Mouse (Mus musculus) splenic B cell, adult 2 months (primary cell): ENCODE measurements around the gene Rapgef2.

Source experiments
- DNase-seq: peaks from one replicate; pipeline ENCODE4 v3.0.0-alpha.2; 2011; ENCODE audit warnings: low read depth, low spot score
- H3K27me3 ChIP-seq: 2 replicates; pipeline ENCODE4 v1.6.1; 2012; ENCODE audit warnings: mild to moderate bottlenecking, low read length, moderate library complexity, mixed read lengths; ENCODE audit not compliant: control insufficient read depth, poor library complexity, insufficient read depth, severe bottlenecking
- H3K36me3 ChIP-seq: 2 replicates; pipeline ENCODE4 v1.6.1; 2012; ENCODE audit warnings: mild to moderate bottlenecking, low read length, moderate library complexity, mixed read lengths; ENCODE audit not compliant: control insufficient read depth, poor library complexity, insufficient read depth, severe bottlenecking

The Rapgef2 gene

GRCm38 (mm10) chr3:79286376-79287107, at the start of gene Rapgef2:
Gene Rapgef2, minus strand, starts transcription at chr3:79286517.
- Histone ChIP-seq H3K36me3 (no peaks in the 10 kb centered on the region), H3K27me3 (no peaks in the 10 kb centered on the region; the same call in 1 of the 2 replicates)
- peak; percentile 52 for DNase-seq

- Histone ChIP-seq H3K36me3 (no peaks in the 10 kb centered on the region), H3K27me3 (no peaks in the 10 kb centered on the region)
- DNase-seq: no peak
These were observed 47.4 kb upstream of the Rapgef2 start for GRCm38 (mm10) chr3:79333643-79334200.

DNA sequence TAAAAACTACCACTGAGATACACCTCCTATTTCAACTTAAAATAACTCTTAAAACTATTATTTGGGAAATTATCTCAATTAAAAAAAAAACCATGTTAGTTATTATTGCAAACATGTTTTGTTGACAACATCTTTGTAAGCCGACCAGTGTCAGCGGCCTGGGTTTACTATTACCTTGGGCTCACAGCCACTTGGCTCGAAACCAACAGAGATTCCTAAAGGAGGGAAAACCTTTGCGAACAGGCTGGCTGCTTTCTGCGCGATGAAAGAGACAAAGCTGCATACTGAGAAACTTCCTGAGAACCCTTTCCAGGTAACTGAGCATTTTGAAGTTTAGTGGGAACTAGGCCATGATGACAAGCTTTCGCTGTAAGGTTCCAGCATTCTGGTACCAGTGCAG, 46.7 kb upstream of the Rapgef2 start:
- DNase-seq: no peak
- H3K36me3 ChIP-seq: no peaks in the 10 kb centered on the region
- H3K27me3 ChIP-seq: no peaks in the 10 kb centered on the region

GRCm38 (mm10) chr3:79329691-79330315, 43.5 kb upstream of the Rapgef2 start:
- Histone ChIP-seq H3K27me3 (no peaks in the 10 kb centered on the region), H3K36me3 (no peaks in the 10 kb centered on the region)
- DNase-seq: no peak

- Histone ChIP-seq H3K36me3 (no peaks in the 10 kb centered on the region), H3K27me3 (no peaks in the 10 kb centered on the region)
- no peak for DNase-seq
These were observed 38.6 kb upstream of the Rapgef2 start for GRCm38 (mm10) chr3:79324697-79325526.

DNA sequence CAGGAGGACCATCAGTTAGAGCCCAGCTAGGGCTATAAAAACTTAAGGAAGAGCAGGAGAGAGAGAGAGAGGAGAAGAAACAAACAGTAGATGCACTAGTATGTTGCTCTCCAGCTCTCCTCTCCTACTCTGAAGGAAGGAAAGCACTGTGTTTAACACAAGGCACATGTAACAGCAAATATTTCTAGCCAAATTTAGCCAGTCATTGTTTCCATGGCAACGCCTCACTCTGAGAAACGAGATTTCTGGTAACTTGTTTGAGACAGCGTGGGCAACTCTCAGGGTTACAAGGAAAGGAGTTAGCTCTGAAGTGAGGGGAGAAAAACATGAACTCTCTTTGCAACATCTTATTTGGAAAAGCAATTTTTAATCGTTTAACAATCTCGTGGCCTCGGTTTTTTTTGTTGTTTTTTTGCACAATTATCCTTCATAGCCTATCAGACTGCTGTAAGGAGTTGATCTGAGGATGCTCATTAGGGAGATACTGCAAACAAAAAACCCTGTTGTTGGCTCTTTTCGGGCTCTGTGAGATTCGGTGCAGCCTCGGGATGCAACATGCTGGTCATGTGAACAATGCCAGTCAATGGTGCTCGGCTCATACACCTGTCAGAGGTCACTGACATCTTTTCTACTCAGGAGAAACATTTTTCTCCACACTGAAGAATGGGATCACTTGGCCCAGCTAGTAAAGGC, 27.8 kb upstream of the Rapgef2 start:
- H3K36me3 ChIP-seq: no peaks in the 10 kb centered on the region
- H3K27me3 ChIP-seq: no peaks in the 10 kb centered on the region
- no peak for DNase-seq

- Histone ChIP-seq H3K27me3 (no peaks in the 10 kb centered on the region), H3K36me3 (no peaks in the 10 kb centered on the region)
- no peak for DNase-seq
These were observed 25.6 kb upstream of the Rapgef2 start for GRCm38 (mm10) chr3:79311895-79312294.

GRCm38 (mm10) chr3:79310184-79310583, 23.9 kb upstream of the Rapgef2 start:
- DNase-seq: no peak
- Histone ChIP-seq H3K36me3 (no peaks in the 10 kb centered on the region), H3K27me3 (no peaks in the 10 kb centered on the region)

- no peaks in the 10 kb centered on the region for H3K36me3 ChIP-seq
- DNase-seq: no peak
- H3K27me3 ChIP-seq: no peaks in the 10 kb centered on the region
These were observed 22.3 kb upstream of the Rapgef2 start for GRCm38 (mm10) chr3:79308605-79309004.

- no peaks in the 10 kb centered on the region for H3K36me3 ChIP-seq
- DNase-seq: no peak
These were observed 13.1 kb upstream of the Rapgef2 start for GRCm38 (mm10) chr3:79299401-79299800.

GRCm38 (mm10) chr3:79297281-79297680, 11.0 kb upstream of the Rapgef2 start:
- no peaks in the 10 kb centered on the region for H3K27me3 ChIP-seq
- DNase-seq: no peak
- no peaks in the 10 kb centered on the region for H3K36me3 ChIP-seq

More at GRCm38 (mm10) chr3:79299401-79299800, 13.1 kb upstream of the Rapgef2 start:
- H3K27me3 ChIP-seq: peaks cover 1% of the 10 kb centered on the region; the same call in 1 of the 2 replicates

- H3K36me3 ChIP-seq: no peaks in the 10 kb centered on the region
- no peaks in the 10 kb centered on the region for H3K27me3 ChIP-seq
- DNase-seq: no peak
These were observed 10.3 kb upstream of the Rapgef2 start for GRCm38 (mm10) chr3:79296586-79296985.

GRCm38 (mm10) chr3:79296049-79296448, 9.7 kb upstream of the Rapgef2 start:
- no peaks in the 10 kb centered on the region for H3K36me3 ChIP-seq
- no peaks in the 10 kb centered on the region for H3K27me3 ChIP-seq
- DNase-seq: no peak

DNA sequence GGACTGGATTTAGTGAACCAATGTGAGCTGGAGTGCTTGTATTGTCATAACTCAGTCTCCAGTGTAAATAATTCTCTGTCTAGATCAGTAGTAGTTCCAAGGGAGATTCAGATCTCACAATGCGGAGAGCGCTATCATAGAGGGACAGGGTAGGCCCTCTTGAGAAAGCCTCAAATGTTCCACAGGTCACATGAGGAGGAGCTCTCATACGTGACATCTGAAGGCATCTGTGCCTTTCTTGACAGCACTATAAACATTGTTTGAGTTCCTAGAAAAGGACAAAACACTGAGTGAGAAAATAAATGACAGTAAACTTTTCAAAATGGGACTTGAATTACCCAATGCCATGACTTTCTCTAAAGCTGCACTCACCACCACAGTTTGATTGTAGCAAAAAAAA, 8.4 kb upstream of the Rapgef2 start:
- no peaks in the 10 kb centered on the region for H3K27me3 ChIP-seq
- no peaks in the 10 kb centered on the region for H3K36me3 ChIP-seq
- DNase-seq: no peak
